Mouse (Mus musculus) liver, embryonic 13.5 days (tissue): ENCODE measurements around the gene Spen. TPM values are rescaled to one million over a fixed set of nuclear protein-coding genes. Genes with fewer than 3 reads are reported as not detected.
"Not testable (repeated sequence)": the region's sequence is repeated elsewhere in the genome, so short reads cannot be mapped to it uniquely, and the experiment has no call there.

ENCODE experiments used
- ATAC-seq: fragments of 200-750 bp; cut with Nextera tagmentation; 2 replicates; pipeline ENCODE4 v1.8.0; 2017; ENCODE audit warnings: low read depth, mild to moderate bottlenecking, moderate number of reproducible peaks, moderate library complexity
- DNase-seq: peaks from one replicate; pipeline ENCODE4 v3.0.0; 2022
- H3K27ac ChIP-seq: fragments of 300-500 bp; sonication (generic); 2 replicates; pipeline ENCODE4 v1.5.1; 2015; ENCODE audit warnings: moderate library complexity, mild to moderate bottlenecking, inconsistent platforms
- H3K27me3 ChIP-seq: fragments of 300-500 bp; sonication (generic); 2 replicates; pipeline ENCODE4 v1.6.1; 2015; ENCODE audit warnings: mild to moderate bottlenecking, inconsistent platforms
- H3K36me3 ChIP-seq: fragments of 300-500 bp; sonication (generic); 2 replicates; pipeline ENCODE4 v1.6.1; 2015; ENCODE audit warnings: mild to moderate bottlenecking, inconsistent platforms
- H3K4me1 ChIP-seq: fragments of 300-500 bp; sonication (generic); replicated peaks from 2 replicates; pipeline ENCODE4 v1.6.1; 2015; ENCODE audit warnings: inconsistent platforms
- H3K4me2 ChIP-seq: fragments of 300-500 bp; sonication (generic); 2 replicates; pipeline ENCODE4 v1.6.1; 2015; ENCODE audit warnings: inconsistent platforms, mild to moderate bottlenecking, moderate library complexity
- H3K4me3 ChIP-seq: fragments of 300-500 bp; sonication (generic); replicated peaks from 2 replicates; pipeline ENCODE4 v1.5.1; 2015; ENCODE audit warnings: mild to moderate bottlenecking, inconsistent platforms
- H3K9ac ChIP-seq: fragments of 300-500 bp; sonication (generic); 2 replicates; pipeline ENCODE4 v1.6.1; 2015; ENCODE audit warnings: mild to moderate bottlenecking, inconsistent platforms
- H3K9me3 ChIP-seq: fragments of 300-500 bp; sonication (generic); replicated peaks from 2 replicates; pipeline ENCODE4 v1.6.1; 2016; ENCODE audit warnings: inconsistent platforms
- WGBS: fragments of 180-500 bp; shearing (Covaris S2); methylation state at CpG from one replicate; pipeline ENCODE4 v1.1.7; 2015; ENCODE audit not compliant: insufficient replicate concordance; 5-methylcytosine and 5-hydroxymethylcytosine counted together
- polyA plus RNA-seq: library from polyadenylated mRNA; unstranded; fragments of >200 nt; fragmentation: Nextera tagmentation; extraction: Ambion mirVana; gene quantifications from 2 replicates; pipeline ENCODE4 v1.2.1, GENCODE M21; 2015

Spen gene
- polyA plus RNA-seq, 1 experiment from 2014 or later, result 4.2 TPM

DNA sequence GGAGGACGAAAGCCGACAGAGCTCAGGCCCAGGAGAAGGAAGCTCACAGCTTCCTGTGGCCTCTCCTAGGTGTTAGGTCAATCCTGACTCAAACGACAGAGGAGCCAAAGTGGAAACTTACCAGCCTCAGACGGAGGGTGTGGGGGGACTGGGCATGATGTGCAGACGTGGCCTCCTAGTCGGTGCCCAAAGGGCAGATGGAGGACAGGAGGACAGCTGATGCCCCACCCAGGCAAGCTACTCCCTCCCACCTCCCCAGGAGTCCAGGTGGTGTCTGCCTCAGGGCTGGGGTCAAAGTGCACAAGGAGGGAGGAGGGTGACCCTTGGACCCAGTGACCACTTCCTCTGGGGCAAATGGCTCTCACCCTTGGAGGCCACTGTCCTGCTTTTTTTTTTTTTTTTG, 32.9 kb upstream of the Spen start:
- 39% methylated on average over 6 of the region's 6 CpGs for WGBS
- H3K27me3 ChIP-seq, result 0 out of 2 replicates have a peak, but pooled peaks cover 13% of the 10 kb centered on the region
- no peak overlapping the region for H3K27ac ChIP-seq
- H3K9me3 ChIP-seq, result no peaks in the 10 kb centered on the region
- peaks cover 11% of the 10 kb centered on the region; the same call in 1 of the 2 replicates for H3K4me1 ChIP-seq
- H3K36me3 ChIP-seq, result no peaks in the 10 kb centered on the region
- H3K4me2 ChIP-seq, result no peak overlapping the region
- no peak for ATAC-seq
- H3K9ac ChIP-seq, result no peak overlapping the region
- no peak for DNase-seq
- no peak overlapping the region for H3K4me3 ChIP-seq

DNA sequence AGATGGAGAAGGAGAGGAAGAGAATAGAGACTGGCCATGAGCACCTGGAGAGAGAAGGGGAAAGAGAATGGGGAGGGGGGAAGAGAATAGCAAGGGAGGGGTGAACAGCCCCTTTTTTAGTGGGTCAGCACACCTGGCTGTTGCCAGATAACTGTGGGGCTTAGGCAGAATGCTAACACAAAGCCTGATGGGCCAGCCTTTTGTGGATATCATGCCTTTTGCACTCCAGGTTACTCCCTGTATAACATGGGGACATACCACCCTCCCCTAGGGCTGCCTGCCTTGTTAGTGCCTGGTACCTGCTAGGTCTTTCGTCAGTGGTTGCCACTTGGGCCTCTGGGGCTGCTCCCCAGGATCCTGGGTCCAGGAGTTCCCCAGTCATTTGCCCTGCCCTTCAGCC, 32.4 kb upstream of the Spen start:
- H3K4me1 ChIP-seq, result peaks cover 11% of the 10 kb centered on the region; the same call in 1 of the 2 replicates
- H3K4me3 ChIP-seq, result no peak overlapping the region
- 0 out of 2 replicates have a peak, but pooled peaks cover 13% of the 10 kb centered on the region for H3K27me3 ChIP-seq
- ATAC-seq, result no peak
- WGBS, result 62% methylated on average over 1 of the region's 1 CpGs
- H3K4me2 ChIP-seq, result no peak overlapping the region
- no peaks in the 10 kb centered on the region for H3K36me3 ChIP-seq
- no peaks in the 10 kb centered on the region for H3K9me3 ChIP-seq
- H3K9ac ChIP-seq, result no peak overlapping the region
- no peak for DNase-seq
- H3K27ac ChIP-seq, result no peak overlapping the region

DNA sequence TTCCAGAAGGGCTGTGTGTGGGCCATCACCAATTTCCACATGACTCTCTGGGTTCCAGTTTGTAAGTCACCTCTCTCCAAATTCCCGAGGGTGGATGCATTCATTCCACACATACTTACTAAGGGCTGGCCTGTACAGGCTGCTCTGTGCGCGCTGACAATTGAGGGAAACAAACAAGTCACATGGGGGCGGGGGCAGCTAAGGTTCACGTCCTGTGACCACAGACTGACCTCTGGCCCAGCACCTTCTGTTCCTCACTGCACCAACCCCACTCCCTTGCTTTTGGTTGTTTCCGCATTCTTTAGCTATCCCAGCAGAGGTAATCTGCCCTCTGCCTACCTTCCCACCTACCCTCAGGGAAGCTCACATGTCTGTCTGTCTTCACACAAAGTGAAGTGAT, 31.6 kb upstream of the Spen start:
- H3K4me1 ChIP-seq, result peaks cover 8% of the 10 kb centered on the region; the same call in 1 of the 2 replicates
- ATAC-seq, result no peak
- H3K4me2 ChIP-seq, result no peak overlapping the region
- no peak overlapping the region for H3K9ac ChIP-seq
- H3K27ac ChIP-seq, result no peak overlapping the region
- DNase-seq, result no peak
- no peaks in the 10 kb centered on the region for H3K36me3 ChIP-seq
- no peaks in the 10 kb centered on the region for H3K9me3 ChIP-seq
- 0 out of 2 replicates have a peak, but pooled peaks cover 13% of the 10 kb centered on the region for H3K27me3 ChIP-seq
- 53% methylated on average over 6 of the region's 6 CpGs for WGBS
- no peak overlapping the region for H3K4me3 ChIP-seq

DNA sequence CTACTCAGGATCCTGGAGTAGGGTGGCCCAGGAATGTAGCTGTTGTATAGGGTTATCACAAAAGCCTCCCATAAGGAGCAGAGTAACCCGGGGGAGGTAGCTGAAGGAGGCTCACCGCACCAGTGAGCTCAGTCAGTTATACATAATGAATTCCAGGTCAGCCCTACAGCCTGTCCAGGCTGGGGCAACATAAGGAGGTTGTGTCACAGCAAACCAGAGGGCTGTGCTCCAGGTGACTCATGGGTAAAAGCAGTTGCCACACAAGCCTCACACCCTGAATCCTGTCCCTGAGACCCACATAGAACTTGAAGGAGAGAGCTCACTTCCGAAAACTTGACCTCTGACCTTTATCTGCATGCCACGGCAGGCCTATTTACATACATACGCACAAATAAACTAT, 30.6 kb upstream of the Spen start:
- Histone ChIP-seq H3K9ac (no peak overlapping the region), H3K27me3 (0 out of 2 replicates have a peak, but pooled peaks cover 12% of the 10 kb centered on the region), H3K27ac (no peak overlapping the region), H3K36me3 (no peaks in the 10 kb centered on the region), H3K9me3 (no peaks in the 10 kb centered on the region), H3K4me1 (peaks cover 7% of the 10 kb centered on the region; the same call in 1 of the 2 replicates), H3K4me3 (no peak overlapping the region), H3K4me2 (no peak overlapping the region)
- DNase-seq (no peak), ATAC-seq (no peak)
- WGBS, result 82% methylated on average over 5 of the region's 5 CpGs

DNA sequence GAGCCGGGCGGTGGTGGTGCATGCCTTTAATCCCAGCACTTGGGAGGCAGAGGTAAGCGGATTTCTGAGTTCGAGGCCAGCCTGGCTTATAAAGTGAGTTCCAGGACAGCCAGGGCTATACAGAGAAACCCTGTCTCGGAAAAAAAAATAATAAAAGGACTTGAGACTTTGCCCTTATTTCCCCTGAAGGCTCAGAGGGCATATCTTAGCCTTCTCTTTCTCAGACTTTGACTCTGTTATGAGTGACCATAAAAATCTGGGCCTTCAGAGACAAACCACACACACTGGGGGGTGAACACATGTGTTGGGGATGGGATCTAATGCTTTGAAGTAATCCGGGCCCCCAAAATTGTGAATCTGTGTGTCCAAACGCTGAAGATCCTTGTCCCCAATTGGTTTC, 28.8 kb upstream of the Spen start:
- not testable (repeated sequence) for DNase-seq, H3K36me3 ChIP-seq, H3K9me3 ChIP-seq, H3K27me3 ChIP-seq, H3K4me2 ChIP-seq, H3K4me1 ChIP-seq, ATAC-seq, H3K4me3 ChIP-seq, H3K9ac ChIP-seq, H3K27ac ChIP-seq
- WGBS, result 75% methylated on average over 7 of the region's 7 CpGs

DNA sequence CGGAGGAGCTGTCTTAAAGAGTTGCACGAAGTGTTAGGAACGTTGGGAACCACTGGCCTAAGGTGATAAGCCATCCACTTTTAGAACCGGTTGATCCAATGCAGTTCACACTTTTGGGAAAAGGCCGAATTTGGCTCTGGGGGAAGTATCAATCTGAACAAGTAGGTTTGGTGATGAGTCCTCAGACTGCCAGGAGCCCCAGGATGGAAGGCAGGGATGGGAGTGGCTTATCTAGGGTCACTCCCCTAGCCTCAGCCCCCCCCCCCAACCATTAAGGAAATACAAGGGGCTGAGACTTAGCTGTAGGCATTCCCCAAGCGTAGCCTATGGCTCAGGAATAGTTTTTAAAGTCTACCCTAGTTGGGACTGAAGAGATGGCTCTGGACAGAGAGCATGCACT, 27.8 kb upstream of the Spen start:
- DNase-seq (no peak), ATAC-seq (no peak)
- peaks cover 4% of the 10 kb centered on the region; the same call in 1 of the 2 replicates for H3K4me1 ChIP-seq
- no peak overlapping the region for H3K9ac ChIP-seq
- H3K9me3 ChIP-seq, result no peaks in the 10 kb centered on the region
- H3K27ac ChIP-seq, result no peak overlapping the region
- 68% methylated on average over 6 of the region's 6 CpGs for WGBS
- no peak overlapping the region for H3K4me3 ChIP-seq
- H3K27me3 ChIP-seq, result no peaks in the 10 kb centered on the region
- no peak overlapping the region for H3K4me2 ChIP-seq
- no peaks in the 10 kb centered on the region for H3K36me3 ChIP-seq

DNA sequence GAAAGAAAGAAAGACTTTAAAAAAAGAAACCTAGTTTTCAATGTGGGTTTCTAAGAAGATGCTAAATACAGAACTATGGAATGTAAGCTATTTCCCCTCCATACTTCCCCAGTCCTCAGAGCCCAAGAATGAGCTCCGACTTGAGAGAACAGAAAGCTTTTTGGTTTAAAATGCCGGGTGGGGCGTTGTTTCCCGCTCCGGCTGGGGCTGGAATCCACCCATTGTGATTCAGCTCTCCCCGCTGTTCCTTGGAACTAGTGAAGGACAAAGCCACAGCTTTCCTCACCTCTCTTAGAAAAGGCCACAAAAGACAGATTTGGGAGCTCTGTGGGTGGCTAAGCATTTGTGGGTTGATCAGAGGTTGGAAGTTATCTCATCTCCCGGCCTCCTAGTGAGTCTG, 26.9 kb upstream of the Spen start:
- 63% methylated on average over 7 of the region's 7 CpGs for WGBS
- peaks cover 3% of the 10 kb centered on the region for H3K4me1 ChIP-seq
- no peak for DNase-seq
- no peak overlapping the region for H3K4me2 ChIP-seq
- ATAC-seq, result no peak
- no peaks in the 10 kb centered on the region for H3K27me3 ChIP-seq
- H3K9me3 ChIP-seq, result no peaks in the 10 kb centered on the region
- no peaks in the 10 kb centered on the region for H3K36me3 ChIP-seq
- H3K4me3 ChIP-seq, result no peak overlapping the region
- H3K9ac ChIP-seq, result no peak overlapping the region
- H3K27ac ChIP-seq, result no peak overlapping the region

DNA sequence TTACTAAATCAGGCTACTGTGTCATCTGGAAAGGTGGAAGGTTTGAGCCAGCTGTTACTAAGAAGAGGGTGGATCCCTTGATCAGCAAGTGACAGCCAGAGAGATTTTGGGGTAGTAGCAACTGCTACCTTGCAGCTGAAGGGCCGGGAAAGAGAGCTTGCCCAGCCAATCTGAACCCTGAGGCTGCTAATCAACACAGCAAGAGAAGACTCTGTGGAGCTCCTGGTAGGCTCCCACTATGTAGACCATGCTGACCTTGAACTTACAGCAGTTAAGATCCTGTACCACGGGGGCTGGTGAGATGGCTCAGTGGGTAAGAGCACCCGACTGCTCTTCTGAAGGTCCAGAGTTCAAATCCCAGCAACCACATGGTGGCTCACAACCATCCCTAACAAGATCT, 26.3 kb upstream of the Spen start:
- WGBS, result 57% methylated on average over 3 of the region's 3 CpGs
- no peaks in the 10 kb centered on the region for H3K36me3 ChIP-seq
- H3K9ac ChIP-seq, result no peak overlapping the region
- H3K4me1 ChIP-seq, result peaks cover 7% of the 10 kb centered on the region
- H3K4me2 ChIP-seq, result no peak overlapping the region
- ATAC-seq (no peak), DNase-seq (no peak)
- no peaks in the 10 kb centered on the region for H3K27me3 ChIP-seq
- no peak overlapping the region for H3K27ac ChIP-seq
- no peaks in the 10 kb centered on the region for H3K9me3 ChIP-seq
- no peak overlapping the region for H3K4me3 ChIP-seq

DNA sequence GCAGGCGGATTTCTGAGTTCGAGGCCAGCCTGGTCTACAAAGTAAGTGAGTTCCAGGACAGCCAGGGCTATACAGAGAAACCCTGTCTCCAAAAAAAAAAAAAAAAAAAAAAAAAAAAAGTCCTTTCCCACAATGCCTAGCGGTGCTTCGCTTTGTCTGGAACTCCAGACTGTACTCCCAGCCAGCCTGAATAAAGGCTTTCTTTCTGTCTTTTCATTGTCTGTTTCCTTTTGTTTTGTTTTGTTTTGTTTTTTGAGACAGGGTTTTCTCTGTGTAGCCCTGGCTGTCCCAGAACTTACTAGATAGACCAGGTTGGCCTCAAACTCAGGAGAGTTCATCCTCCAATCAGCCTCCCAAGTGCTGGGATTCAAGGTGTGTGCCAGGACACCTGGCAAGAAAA, 25.8 kb upstream of the Spen start:
- H3K36me3 ChIP-seq, result no peaks in the 10 kb centered on the region
- ATAC-seq (no peak), DNase-seq (no peak)
- H3K4me2 ChIP-seq, result no peak overlapping the region
- H3K4me1 ChIP-seq, result peaks cover 11% of the 10 kb centered on the region
- H3K9ac ChIP-seq, result no peak overlapping the region
- H3K9me3 ChIP-seq, result no peaks in the 10 kb centered on the region
- no peak overlapping the region for H3K27ac ChIP-seq
- no peaks in the 10 kb centered on the region for H3K27me3 ChIP-seq
- H3K4me3 ChIP-seq, result no peak overlapping the region
- 71% methylated on average over 4 of the region's 4 CpGs for WGBS

DNA sequence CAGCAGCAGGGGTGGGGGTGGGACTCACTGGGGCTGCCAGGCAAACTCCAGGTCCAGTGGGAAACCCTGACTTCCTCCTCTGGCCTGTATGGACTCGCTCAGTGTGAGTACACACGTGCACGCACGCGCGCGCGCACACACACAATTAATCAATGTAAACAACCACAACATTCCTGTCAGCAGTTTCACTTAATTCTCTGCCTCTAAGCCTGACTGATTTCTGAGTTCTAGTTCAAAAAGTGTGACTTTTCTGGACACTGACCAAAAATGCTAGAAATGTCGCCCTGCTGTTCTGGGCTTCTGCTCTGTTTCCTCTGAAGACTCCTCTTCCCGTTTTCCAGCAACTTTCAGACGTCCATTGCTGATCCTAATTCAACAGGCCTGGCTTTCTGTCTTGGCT, 23.9 kb upstream of the Spen start:
- Histone ChIP-seq H3K36me3 (no peaks in the 10 kb centered on the region), H3K27ac (no peak overlapping the region), H3K4me2 (no peak overlapping the region), H3K27me3 (no peaks in the 10 kb centered on the region), H3K9me3 (no peaks in the 10 kb centered on the region), H3K9ac (no peak overlapping the region), H3K4me1 (peaks cover 25% of the 10 kb centered on the region), H3K4me3 (no peak overlapping the region)
- DNase-seq, result no peak
- ATAC-seq, result no peak
- 73% methylated on average over 11 of the region's 11 CpGs for WGBS

DNA sequence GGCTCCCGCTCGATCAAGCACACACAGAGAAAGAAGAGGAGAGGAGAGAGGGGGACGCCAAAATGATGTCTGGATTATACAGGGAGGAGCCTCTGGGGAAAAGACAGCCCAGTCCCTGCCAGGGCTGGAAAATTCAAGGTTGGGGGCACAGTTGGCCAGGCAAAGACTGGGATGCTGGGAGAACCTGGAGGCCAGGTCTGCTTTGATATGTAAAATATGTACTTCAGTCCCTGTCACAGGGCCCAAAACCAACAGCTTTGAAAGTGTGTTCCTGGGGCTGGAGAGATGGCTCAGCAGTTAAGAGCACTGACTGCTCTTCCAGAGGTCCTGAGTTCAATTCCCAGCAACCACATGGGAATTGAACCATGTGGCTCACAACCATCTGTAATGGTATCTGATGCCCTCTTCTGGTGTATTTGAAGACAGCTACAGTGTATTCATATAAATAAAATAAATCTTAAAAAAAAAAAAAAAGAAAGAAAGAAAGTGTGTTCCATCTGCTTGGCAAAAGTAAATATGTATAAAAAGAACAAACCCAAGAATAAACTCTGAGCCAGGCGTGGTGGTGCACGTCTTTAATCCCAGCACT, 23.0 kb upstream of the Spen start:
- H3K9ac ChIP-seq, H3K27me3 ChIP-seq, H3K4me2 ChIP-seq, H3K4me3 ChIP-seq, H3K9me3 ChIP-seq, H3K27ac ChIP-seq, ATAC-seq, DNase-seq, H3K36me3 ChIP-seq: not testable (repeated sequence)
- WGBS, result 73% methylated on average over 5 of the region's 5 CpGs
- H3K4me1 ChIP-seq, result peaks cover 25% of the 10 kb centered on the region

DNA sequence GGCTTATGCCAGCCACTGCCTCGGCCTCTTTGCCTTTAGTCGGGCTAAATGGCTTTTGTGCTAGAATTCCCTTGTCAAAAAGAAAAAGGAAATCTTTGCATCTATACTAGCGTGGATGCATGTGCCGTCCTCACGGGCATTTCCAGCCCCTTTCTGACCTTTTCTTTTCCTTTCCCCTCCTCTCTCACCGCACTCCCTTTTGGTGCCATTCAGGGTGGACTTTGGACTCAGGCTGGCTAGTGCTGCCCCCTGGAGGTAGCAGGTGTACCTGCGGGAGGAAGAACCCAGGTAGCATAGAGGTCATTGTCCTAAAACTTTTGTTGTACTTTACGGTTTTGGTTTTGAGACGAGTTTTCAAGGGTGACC, 21.5 kb upstream of the Spen start:
- no peaks in the 10 kb centered on the region for H3K27me3 ChIP-seq
- no peaks in the 10 kb centered on the region for H3K36me3 ChIP-seq
- ATAC-seq (peak; percentile 56), DNase-seq (peak; percentile 74)
- peaks cover 25% of the 10 kb centered on the region for H3K4me1 ChIP-seq
- WGBS, result 2% methylated on average over 9 of the region's 9 CpGs
- H3K27ac ChIP-seq, result peak overlapping the region; percentile 94
- peak overlapping the region; percentile 96 for H3K4me2 ChIP-seq
- H3K9ac ChIP-seq, result peak overlapping the region; percentile 76
- no peaks in the 10 kb centered on the region for H3K9me3 ChIP-seq
- peak overlapping the region; percentile 66 for H3K4me3 ChIP-seq
